Mouse (Mus musculus): ENCODE measurements around the gene Pnpo. TPM values are rescaled to one million over a fixed set of nuclear protein-coding genes. Genes with fewer than 3 reads are reported as not detected.

The Pnpo gene
- polyA plus RNA-seq, 1 experiment from 2014 or later = 68.0 TPM

DNA sequence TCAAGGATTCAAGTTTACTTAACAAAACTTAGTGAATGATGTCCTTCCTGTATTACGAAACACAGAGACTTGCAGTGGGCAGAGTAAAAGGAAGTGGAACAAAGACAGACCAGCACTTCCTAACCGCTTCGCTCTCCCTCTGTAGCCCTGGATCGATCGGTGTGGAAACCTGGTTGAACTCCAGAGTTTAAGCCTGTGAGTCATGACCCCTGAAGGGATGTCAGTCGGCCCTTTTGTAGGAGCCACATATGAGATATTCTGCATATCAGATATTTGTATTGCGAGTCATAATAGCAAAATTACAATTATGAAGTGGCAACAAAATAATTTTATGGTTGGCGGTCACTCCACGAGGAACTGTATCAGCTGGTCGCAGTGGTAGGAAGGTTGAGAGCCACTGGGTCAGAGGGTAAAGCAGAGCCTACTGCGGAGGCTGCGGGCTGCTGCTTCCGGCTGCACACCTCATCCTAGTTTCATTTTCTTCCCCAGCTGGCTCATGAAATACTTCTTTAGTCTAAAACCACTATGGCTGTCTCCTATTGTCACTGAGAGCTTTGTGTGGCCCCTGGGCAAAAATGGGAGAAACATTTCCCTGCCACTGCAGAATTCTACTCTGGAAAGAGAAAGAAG is 23.2 kb upstream of the Pnpo start:
- no peak overlapping the region for H3K4me3 ChIP-seq (ENCODE audit: low read depth, low read length)
- ATAC-seq (replicated peaks; ENCODE audit: insufficient number of reproducible peaks, low FRiP score, low TSS enrichment) = no peak

GRCm38 (mm10) chr11:96966172-96966571 is 22.4 kb upstream of the Pnpo start:
- Histone ChIP-seq H3K27ac (ENCODE audit: low read depth, low read length) (no peak overlapping the region), H3K27me3 (ENCODE audit: control insufficient read depth, insufficient read depth, low read length) (no peaks in the 10 kb centered on the region), H3K4me1 (ENCODE audit: control insufficient read depth, insufficient read depth, low read length) (peaks cover 47% of the 10 kb centered on the region), H3K4me2 (no peak overlapping the region), H3K36me3 (ENCODE audit: control insufficient read depth, insufficient read depth, low read length) (peaks cover 2% of the 10 kb centered on the region; the same call in 1 of the 2 replicates), H3K9me3 (replicated peaks; ENCODE audit: control insufficient read depth, low read length) (no peaks in the 10 kb centered on the region), H3K9ac (ENCODE audit: low read depth, low read length) (no peak overlapping the region), H3K4me3 (ENCODE audit: low read depth, low read length) (no peak overlapping the region)
- no peak for ATAC-seq (replicated peaks; ENCODE audit: insufficient number of reproducible peaks, low FRiP score, low TSS enrichment)
- WGBS (ENCODE audit: insufficient replicate concordance) = 86% methylated on average over 3 of the region's 3 CpGs

More for the DNA sequence above, 23.2 kb upstream of the Pnpo start:
- Histone ChIP-seq H3K4me2 (peak overlapping the region; percentile 27), H3K4me1 (ENCODE audit: control insufficient read depth, insufficient read depth, low read length) (peaks cover 47% of the 10 kb centered on the region), H3K9ac (ENCODE audit: low read depth, low read length) (0 out of 2 replicates have a peak overlapping the region, but pooled peaks have one; percentile 34), H3K27ac (ENCODE audit: low read depth, low read length) (peak overlapping the region; percentile 91; the same call in 1 of the 2 replicates), H3K9me3 (replicated peaks; ENCODE audit: control insufficient read depth, low read length) (no peaks in the 10 kb centered on the region), H3K36me3 (ENCODE audit: control insufficient read depth, insufficient read depth, low read length) (no peaks in the 10 kb centered on the region), H3K27me3 (ENCODE audit: control insufficient read depth, insufficient read depth, low read length) (no peaks in the 10 kb centered on the region)
- WGBS (ENCODE audit: insufficient replicate concordance) = 76% methylated on average over 13 of the region's 13 CpGs

- no peak overlapping the region; the same call in 1 of the 2 replicates for H3K9ac ChIP-seq (ENCODE audit: low read depth, low read length)
- peaks cover 25% of the 10 kb centered on the region for H3K4me1 ChIP-seq (ENCODE audit: control insufficient read depth, insufficient read depth, low read length)
- H3K9me3 ChIP-seq (replicated peaks; ENCODE audit: control insufficient read depth, low read length) = no peaks in the 10 kb centered on the region
- H3K4me3 ChIP-seq (ENCODE audit: low read depth, low read length) = no peak overlapping the region
- no peak; the same call in 1 of the 2 replicates for ATAC-seq (replicated peaks; ENCODE audit: insufficient number of reproducible peaks, low FRiP score, low TSS enrichment)
- 20% methylated on average over 8 of the region's 8 CpGs for WGBS (ENCODE audit: insufficient replicate concordance)
- H3K36me3 ChIP-seq (ENCODE audit: control insufficient read depth, insufficient read depth, low read length) = peaks cover 15% of the 10 kb centered on the region; the same call in 1 of the 2 replicates
- no peak overlapping the region for H3K4me2 ChIP-seq
- no peaks in the 10 kb centered on the region for H3K27me3 ChIP-seq (ENCODE audit: control insufficient read depth, insufficient read depth, low read length)
- H3K27ac ChIP-seq (ENCODE audit: low read depth, low read length) = no peak overlapping the region
Measured at GRCm38 (mm10) chr11:96963580-96963979, 19.8 kb upstream of the Pnpo start.

- H3K27me3 ChIP-seq (ENCODE audit: control insufficient read depth, insufficient read depth, low read length) = no peaks in the 10 kb centered on the region
- 90% methylated on average over 10 of the region's 10 CpGs for WGBS (ENCODE audit: insufficient replicate concordance)
- H3K36me3 ChIP-seq (ENCODE audit: control insufficient read depth, insufficient read depth, low read length) = peaks cover 42% of the 10 kb centered on the region
- H3K27ac ChIP-seq (ENCODE audit: low read depth, low read length) = no peak overlapping the region
- ATAC-seq (replicated peaks; ENCODE audit: insufficient number of reproducible peaks, low FRiP score, low TSS enrichment) = no peak
- H3K4me2 ChIP-seq = no peak overlapping the region
- H3K9ac ChIP-seq (ENCODE audit: low read depth, low read length) = no peak overlapping the region
- H3K4me3 ChIP-seq (ENCODE audit: low read depth, low read length) = no peak overlapping the region
- H3K4me1 ChIP-seq (ENCODE audit: control insufficient read depth, insufficient read depth, low read length) = no peaks in the 10 kb centered on the region; the same call in 1 of the 2 replicates
- H3K9me3 ChIP-seq (replicated peaks; ENCODE audit: control insufficient read depth, low read length) = no peaks in the 10 kb centered on the region
Measured at GRCm38 (mm10) chr11:96957061-96957805, 13.4 kb upstream of the Pnpo start.

DNA sequence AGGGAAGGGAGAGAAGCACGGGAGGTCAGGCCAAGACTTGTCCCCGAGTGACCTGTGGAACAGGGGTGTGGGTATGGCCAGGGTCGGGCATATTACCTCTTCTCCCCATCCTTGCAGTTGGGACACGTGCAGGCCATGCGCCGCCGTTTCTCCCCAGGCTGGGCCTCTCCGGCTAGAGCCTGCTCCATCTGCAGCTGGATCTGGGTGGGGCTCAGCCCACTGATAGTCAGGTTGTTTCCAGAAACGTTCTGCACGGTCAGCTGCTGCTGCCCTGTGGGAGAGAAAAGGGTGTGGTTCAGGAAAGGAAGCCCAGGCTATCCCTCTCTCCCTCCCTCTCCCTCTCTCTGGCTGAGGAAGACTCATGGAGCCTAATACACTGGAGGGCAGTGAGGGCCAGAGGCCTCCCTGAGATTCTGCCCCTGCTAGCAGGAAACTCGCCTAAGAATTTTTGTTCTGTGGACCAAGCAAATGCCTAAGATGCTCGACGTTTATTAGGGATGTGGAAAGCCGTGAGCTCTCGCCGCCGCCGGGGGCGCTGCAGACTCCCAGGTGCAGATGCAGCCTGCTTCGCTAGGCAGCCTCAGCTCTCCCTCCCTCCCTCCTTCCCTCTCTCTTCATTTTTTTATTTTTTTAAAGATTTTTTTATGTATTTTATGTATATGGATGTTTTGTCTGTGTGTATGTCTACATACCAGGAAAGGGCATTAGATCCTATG is 12.4 kb upstream of the Pnpo start:
- Histone ChIP-seq H3K9me3 (replicated peaks; ENCODE audit: control insufficient read depth, low read length) (no peaks in the 10 kb centered on the region), H3K36me3 (ENCODE audit: control insufficient read depth, insufficient read depth, low read length) (peaks cover 42% of the 10 kb centered on the region), H3K4me2 (no peak overlapping the region), H3K4me3 (ENCODE audit: low read depth, low read length) (no peak overlapping the region), H3K9ac (ENCODE audit: low read depth, low read length) (no peak overlapping the region), H3K27ac (ENCODE audit: low read depth, low read length) (peak overlapping the region; percentile 35), H3K4me1 (ENCODE audit: control insufficient read depth, insufficient read depth, low read length) (peaks cover 2% of the 10 kb centered on the region; the same call in 1 of the 2 replicates), H3K27me3 (ENCODE audit: control insufficient read depth, insufficient read depth, low read length) (no peaks in the 10 kb centered on the region)
- WGBS (ENCODE audit: insufficient replicate concordance) = 59% methylated on average over 20 of the region's 20 CpGs
- peak; percentile 51 for ATAC-seq (replicated peaks; ENCODE audit: insufficient number of reproducible peaks, low FRiP score, low TSS enrichment)

DNA sequence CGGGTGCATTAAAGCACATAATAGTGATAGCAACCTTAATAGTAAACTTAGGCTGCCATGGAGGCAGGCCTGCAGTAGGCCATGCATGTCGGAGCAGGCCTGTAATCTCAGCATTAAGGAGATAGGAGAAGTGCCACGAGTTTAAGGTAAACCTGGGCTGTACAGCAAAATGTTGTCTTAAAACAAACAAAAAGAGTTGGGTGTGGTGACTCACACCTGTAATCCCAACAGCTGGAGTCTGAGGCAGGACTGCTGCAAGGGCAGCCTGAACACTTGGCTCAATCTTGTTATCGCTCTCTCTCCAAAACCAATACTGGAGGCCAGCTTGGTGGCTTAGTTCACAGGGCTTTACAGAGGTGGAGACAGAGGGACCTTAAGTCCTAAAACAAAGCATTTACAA is 11.3 kb upstream of the Pnpo start:
- Histone ChIP-seq H3K9ac (ENCODE audit: low read depth, low read length) (no peak overlapping the region), H3K36me3 (ENCODE audit: control insufficient read depth, insufficient read depth, low read length) (peaks cover 33% of the 10 kb centered on the region), H3K4me3 (ENCODE audit: low read depth, low read length) (no peak overlapping the region), H3K4me1 (ENCODE audit: control insufficient read depth, insufficient read depth, low read length) (peaks cover 2% of the 10 kb centered on the region; the same call in 1 of the 2 replicates), H3K27ac (ENCODE audit: low read depth, low read length) (no peak overlapping the region; the same call in 1 of the 2 replicates), H3K4me2 (no peak overlapping the region), H3K9me3 (replicated peaks; ENCODE audit: control insufficient read depth, low read length) (no peaks in the 10 kb centered on the region), H3K27me3 (ENCODE audit: control insufficient read depth, insufficient read depth, low read length) (no peaks in the 10 kb centered on the region)
- 84% methylated on average over 4 of the region's 4 CpGs for WGBS (ENCODE audit: insufficient replicate concordance)
- no peak for ATAC-seq (replicated peaks; ENCODE audit: insufficient number of reproducible peaks, low FRiP score, low TSS enrichment)

GRCm38 (mm10) chr11:96952896-96953295 is 9.1 kb upstream of the Pnpo start:
- H3K4me1 ChIP-seq (ENCODE audit: control insufficient read depth, insufficient read depth, low read length) = peaks cover 2% of the 10 kb centered on the region; the same call in 1 of the 2 replicates
- no peak overlapping the region for H3K9ac ChIP-seq (ENCODE audit: low read depth, low read length)
- no peak overlapping the region for H3K4me2 ChIP-seq
- no peaks in the 10 kb centered on the region for H3K9me3 ChIP-seq (replicated peaks; ENCODE audit: control insufficient read depth, low read length)
- no peak for ATAC-seq (replicated peaks; ENCODE audit: insufficient number of reproducible peaks, low FRiP score, low TSS enrichment)
- no peak overlapping the region for H3K27ac ChIP-seq (ENCODE audit: low read depth, low read length)
- H3K36me3 ChIP-seq (ENCODE audit: control insufficient read depth, insufficient read depth, low read length) = peaks cover 30% of the 10 kb centered on the region
- H3K4me3 ChIP-seq (ENCODE audit: low read depth, low read length) = no peak overlapping the region
- 71% methylated on average over 6 of the region's 6 CpGs for WGBS (ENCODE audit: insufficient replicate concordance)
- no peaks in the 10 kb centered on the region for H3K27me3 ChIP-seq (ENCODE audit: control insufficient read depth, insufficient read depth, low read length)

DNA sequence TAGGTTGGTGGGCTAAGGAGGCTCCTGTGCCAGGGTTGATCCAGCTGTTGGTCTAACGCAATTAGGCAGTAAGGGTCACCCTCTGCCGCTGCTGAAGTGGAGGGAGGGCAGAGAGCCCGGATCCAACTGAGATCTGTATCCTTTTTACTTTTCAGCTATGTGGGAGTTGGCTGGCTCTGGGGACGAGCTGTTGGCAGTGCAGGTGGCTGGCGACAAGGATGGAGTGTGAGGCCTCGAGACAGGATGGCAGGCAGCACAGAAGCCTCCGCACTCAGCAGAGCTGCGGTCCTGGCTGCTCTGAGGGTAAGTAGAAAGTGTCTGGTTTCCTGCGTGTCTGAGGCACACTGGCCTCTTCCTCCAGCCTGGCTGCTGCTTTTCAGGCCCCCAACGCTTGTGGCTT is 8.6 kb upstream of the Pnpo start:
- no peak overlapping the region for H3K27ac ChIP-seq (ENCODE audit: low read depth, low read length)
- H3K4me1 ChIP-seq (ENCODE audit: control insufficient read depth, insufficient read depth, low read length) = peaks cover 2% of the 10 kb centered on the region; the same call in 1 of the 2 replicates
- H3K27me3 ChIP-seq (ENCODE audit: control insufficient read depth, insufficient read depth, low read length) = no peaks in the 10 kb centered on the region
- no peak overlapping the region for H3K9ac ChIP-seq (ENCODE audit: low read depth, low read length)
- no peak overlapping the region for H3K4me2 ChIP-seq
- no peak for ATAC-seq (replicated peaks; ENCODE audit: insufficient number of reproducible peaks, low FRiP score, low TSS enrichment)
- H3K9me3 ChIP-seq (replicated peaks; ENCODE audit: control insufficient read depth, low read length) = no peaks in the 10 kb centered on the region
- no peak overlapping the region for H3K4me3 ChIP-seq (ENCODE audit: low read depth, low read length)
- 83% methylated on average over 10 of the region's 10 CpGs for WGBS (ENCODE audit: insufficient replicate concordance)
- H3K36me3 ChIP-seq (ENCODE audit: control insufficient read depth, insufficient read depth, low read length) = peaks cover 30% of the 10 kb centered on the region
